Mouse (Mus musculus) limb, embryonic 14.5 days (tissue): Measurements from ENCODE around the gene Nfe2l2. TPM values are rescaled to one million over a fixed set of nuclear protein-coding genes. Genes with fewer than 3 reads are reported as not detected.

Experiments
- ATAC-seq: fragments of 200-750 bp; cut with Nextera tagmentation; 2 replicates; pipeline ENCODE4 v1.8.0; 2017; ENCODE audit warnings: low read depth, moderate number of reproducible peaks, moderate TSS enrichment; ENCODE audit not compliant: low FRiP score
- DNase-seq: peaks from one replicate; pipeline ENCODE4 v3.0.0-alpha.2; 2015; ENCODE audit warnings: low spot score
- H3K27ac ChIP-seq: fragments of 300-500 bp; sonication (generic); replicated peaks from 2 replicates; pipeline ENCODE4 v1.5.1; 2014; ENCODE audit warnings: low read depth, mild to moderate bottlenecking, low read length, moderate library complexity, mixed read lengths
- H3K27me3 ChIP-seq: fragments of 300-500 bp; sonication (generic); 2 replicates; pipeline ENCODE4 v1.6.1; 2014; ENCODE audit warnings: low read length, mixed read lengths; ENCODE audit not compliant: control insufficient read depth, insufficient read depth
- H3K36me3 ChIP-seq: fragments of 300-500 bp; sonication (generic); 2 replicates; pipeline ENCODE4 v1.6.1; 2014; ENCODE audit warnings: mild to moderate bottlenecking, low read length, moderate library complexity, mixed read lengths; ENCODE audit not compliant: control insufficient read depth, insufficient read depth
- H3K4me1 ChIP-seq: fragments of 300-500 bp; sonication (generic); 2 replicates; pipeline ENCODE4 v1.6.1; 2014; ENCODE audit warnings: antibody characterized with exemption, low read length, mixed read lengths; ENCODE audit not compliant: control insufficient read depth, insufficient read depth
- H3K4me2 ChIP-seq: fragments of 300-500 bp; sonication (generic); replicated peaks from 2 replicates; pipeline ENCODE4 v1.6.1; 2014; ENCODE audit warnings: low read depth, mild to moderate bottlenecking, low read length, moderate library complexity; ENCODE audit not compliant: severe bottlenecking
- H3K4me3 ChIP-seq: fragments of 300-500 bp; sonication (generic); replicated peaks from 2 replicates; pipeline ENCODE4 v1.5.1; 2014; ENCODE audit warnings: low read length
- H3K9ac ChIP-seq: fragments of 300-500 bp; sonication (generic); 2 replicates; pipeline ENCODE4 v1.6.1; 2014; ENCODE audit warnings: mild to moderate bottlenecking, low read depth, low read length, moderate library complexity; ENCODE audit not compliant: severe bottlenecking
- H3K9me3 ChIP-seq: fragments of 300-500 bp; sonication (generic); 2 replicates; pipeline ENCODE4 v1.6.1; 2016; ENCODE audit warnings: low read length; ENCODE audit not compliant: control insufficient read depth
- POLR2A ChIP-seq: fragments of 200-500 bp; IDR thresholded peaks from 2 replicates; pipeline ENCODE4 v1.8.0; 2012; ENCODE audit warnings: inconsistent platforms, mild to moderate bottlenecking, moderate library complexity, borderline replicate concordance; ENCODE audit not compliant: insufficient read depth, insufficient read length; ENCODE audit errors: extremely low read depth
- WGBS: fragments of 180-500 bp; shearing (Covaris S2); extraction: QIAGEN DNeasy Blood & Tissue Kit; methylation state at CpG from one replicate; pipeline ENCODE4 v1.1.7; 2014; 5-methylcytosine and 5-hydroxymethylcytosine counted together
- polyA plus RNA-seq, 2 experiments: library from polyadenylated mRNA; depleted of rRNA in 1 of 2; stranded (reverse) in 1 of 2; unstranded in 1 of 2; fragments of >200 nt; fragmentation: Nextera tagmentation in 1 of 2; extraction: Ambion mirVana in 1 of 2; gene quantifications; 2 replicates each; pipeline versions ENCODE4 v1.2.1 to v1.2.3; 2012 to 2014

Nfe2l2 gene
- polyA plus RNA-seq, 2 experiments, result 32.5 to 37.6 TPM

DNA sequence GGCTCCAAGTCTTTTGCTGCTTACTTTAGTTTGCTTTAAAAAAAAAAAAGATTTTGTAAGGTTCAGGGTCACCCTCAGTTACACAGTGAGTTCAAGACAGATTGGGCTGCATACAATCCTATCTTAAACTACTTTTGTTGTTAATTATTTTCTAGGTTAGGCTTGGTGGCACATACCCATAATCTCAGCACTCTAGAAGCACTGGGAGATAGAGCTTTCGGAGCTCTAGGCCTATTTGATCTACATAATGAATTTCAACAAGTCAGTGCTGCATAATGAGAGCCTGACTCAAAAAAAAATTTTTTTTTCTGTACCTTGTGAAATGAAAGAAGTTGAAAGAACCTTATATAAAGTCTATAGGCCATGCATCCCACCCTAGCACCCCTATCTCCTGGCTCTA lies 49.8 kb downstream of the Nfe2l2 start:
- Histone ChIP-seq H3K9ac (no peak overlapping the region), H3K9me3 (no peaks in the 10 kb centered on the region), H3K27me3 (no peaks in the 10 kb centered on the region), H3K4me2 (no peak overlapping the region), H3K4me3 (no peak overlapping the region), H3K4me1 (peaks cover 9% of the 10 kb centered on the region), H3K27ac (no peak overlapping the region), H3K36me3 (no peaks in the 10 kb centered on the region)
- no peak for DNase-seq
- 93% methylated on average over 1 of the region's 1 CpGs for WGBS
- ATAC-seq, result no peak
- no peak for TF ChIP-seq POLR2A

- no peaks in the 10 kb centered on the region for H3K27me3 ChIP-seq
- H3K9me3 ChIP-seq, result no peaks in the 10 kb centered on the region
- no peak overlapping the region for H3K4me2 ChIP-seq
- H3K4me3 ChIP-seq, result no peak overlapping the region
- DNase-seq, result no peak
- TF ChIP-seq POLR2A, result no peak
- no peak overlapping the region for H3K9ac ChIP-seq
- peaks cover 8% of the 10 kb centered on the region for H3K4me1 ChIP-seq
- no peak overlapping the region for H3K27ac ChIP-seq
- H3K36me3 ChIP-seq, result no peaks in the 10 kb centered on the region
- no peak for ATAC-seq
Observed at GRCm38 (mm10) chr2:75653150-75653549, 51.3 kb downstream of the Nfe2l2 start.

DNA sequence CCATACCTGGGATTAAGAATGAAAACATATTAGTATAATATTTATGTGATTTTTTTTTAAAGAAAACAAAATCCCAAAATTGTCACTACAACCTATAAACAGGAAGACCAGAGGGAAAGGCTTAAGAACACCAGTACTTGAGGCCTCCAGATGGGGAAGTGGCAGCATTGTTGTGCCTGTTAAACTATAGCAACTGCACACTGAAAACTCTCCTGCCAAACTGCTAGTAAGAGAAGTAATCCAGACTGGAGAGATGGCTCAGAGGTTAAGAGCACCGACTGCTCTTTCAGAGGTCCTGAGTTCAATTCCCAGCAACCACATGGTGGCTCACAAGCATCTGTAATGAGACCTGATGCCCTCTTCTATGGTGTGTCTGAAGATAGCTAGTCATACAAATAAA lies 54.0 kb downstream of the Nfe2l2 start:
- ATAC-seq (no peak), DNase-seq (no peak)
- H3K27me3 ChIP-seq, result no peaks in the 10 kb centered on the region
- H3K4me2 ChIP-seq, result no peak overlapping the region
- H3K9me3 ChIP-seq, result no peaks in the 10 kb centered on the region
- H3K4me3 ChIP-seq, result no peak overlapping the region
- no peaks in the 10 kb centered on the region for H3K4me1 ChIP-seq
- H3K36me3 ChIP-seq, result no peaks in the 10 kb centered on the region
- H3K27ac ChIP-seq, result no peak overlapping the region
- WGBS, result 84% methylated on average over 1 of the region's 1 CpGs
- H3K9ac ChIP-seq, result no peak overlapping the region
- TF ChIP-seq POLR2A, result no peak

DNA sequence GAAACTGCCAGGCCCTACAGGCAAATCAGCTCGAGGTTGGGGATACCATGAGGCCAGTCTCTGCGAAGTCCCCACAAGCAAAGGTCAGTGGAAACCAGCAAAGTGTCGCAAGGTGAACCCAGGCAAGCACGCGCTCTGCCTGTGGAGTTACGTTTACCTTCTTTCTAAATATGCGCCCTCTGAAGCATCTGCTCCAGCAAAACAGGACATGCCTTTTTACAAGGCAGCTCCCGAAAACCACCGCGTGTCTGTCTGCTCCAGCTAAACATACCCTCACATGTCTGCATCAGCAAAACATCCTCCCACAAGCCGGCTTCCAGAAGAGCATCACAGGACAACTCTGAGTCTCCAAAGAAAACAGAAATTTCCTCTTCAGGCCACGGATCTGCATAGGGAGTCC lies 59.2 kb downstream of the Nfe2l2 start:
- no peaks in the 10 kb centered on the region for H3K27me3 ChIP-seq
- H3K9ac ChIP-seq, result no peak overlapping the region
- no peak overlapping the region for H3K4me2 ChIP-seq
- peaks cover 8% of the 10 kb centered on the region for H3K4me1 ChIP-seq
- no peak for TF ChIP-seq POLR2A
- WGBS, result 94% methylated on average over 12 of the region's 12 CpGs
- H3K36me3 ChIP-seq, result no peaks in the 10 kb centered on the region
- no peak overlapping the region for H3K27ac ChIP-seq
- no peaks in the 10 kb centered on the region; the same call in 1 of the 2 replicates for H3K9me3 ChIP-seq
- ATAC-seq (no peak), DNase-seq (no peak)
- H3K4me3 ChIP-seq, result no peak overlapping the region

DNA sequence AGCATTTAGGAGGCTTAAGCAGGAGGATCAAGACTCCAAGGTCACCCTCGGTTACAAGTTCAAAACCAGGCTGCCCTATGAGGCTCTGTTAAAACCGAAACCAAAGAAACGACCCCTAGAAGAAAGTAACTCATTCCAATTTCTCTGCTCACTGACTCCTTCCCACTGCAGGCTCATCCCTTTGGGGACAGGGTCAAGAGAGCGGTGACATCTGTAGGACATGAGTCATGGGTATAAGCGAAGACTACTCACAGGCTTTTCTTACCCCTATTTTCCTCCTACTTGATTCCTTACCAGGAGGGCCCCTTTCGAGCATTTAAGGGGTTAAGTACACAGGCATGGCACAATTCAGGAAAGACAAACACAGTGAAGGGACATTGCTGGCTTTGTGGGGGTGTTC lies 60.5 kb downstream of the Nfe2l2 start:
- H3K4me2 ChIP-seq, result no peak overlapping the region
- H3K9me3 ChIP-seq, result no peaks in the 10 kb centered on the region; the same call in 1 of the 2 replicates
- DNase-seq, result no peak
- ATAC-seq, result no peak
- WGBS, result 87% methylated on average over 6 of the region's 6 CpGs
- H3K9ac ChIP-seq, result no peak overlapping the region
- H3K4me3 ChIP-seq, result no peak overlapping the region
- H3K27ac ChIP-seq, result no peak overlapping the region
- no peak for TF ChIP-seq POLR2A
- peaks cover 8% of the 10 kb centered on the region for H3K4me1 ChIP-seq
- no peaks in the 10 kb centered on the region for H3K27me3 ChIP-seq
- no peaks in the 10 kb centered on the region for H3K36me3 ChIP-seq
